Mouse (Mus musculus): ENCODE data around the gene Npffr2. TPM values are rescaled to one million over a fixed set of nuclear protein-coding genes. Genes with fewer than 3 reads are reported as not detected.

The Npffr2 gene
- polyA plus RNA-seq, 1 experiment: not detected

- Histone ChIP-seq H3K27ac (ENCODE audit: control insufficient read depth, insufficient read depth, low read depth, low read length, poor library complexity) (no peak overlapping the region), H3K4me1 (ENCODE audit: control insufficient read depth, insufficient read depth, low read length) (no peaks in the 10 kb centered on the region), H3K4me3 (replicated peaks; ENCODE audit: control insufficient read depth, low read depth, low read length) (no peak overlapping the region)
- no peak for TF ChIP-seq POLR2A (IDR thresholded peaks at IDR 0.05; ENCODE audit: borderline replicate concordance, control insufficient read depth, low read depth, low read length)
- no peak for TF ChIP-seq CTCF (IDR thresholded peaks at IDR 0.05; ENCODE audit: control insufficient read depth, insufficient read depth, low read length)
- WGBS: 78% methylated on average over 4 of the region's 4 CpGs
Measured at GRCm38 (mm10) chr5:89592301-89592700, 65.1 kb downstream of the Npffr2 start.

- no peak overlapping the region for H3K27ac ChIP-seq (ENCODE audit: control insufficient read depth, insufficient read depth, low read depth, low read length, poor library complexity)
- TF ChIP-seq POLR2A (IDR thresholded peaks at IDR 0.05; ENCODE audit: borderline replicate concordance, control insufficient read depth, low read depth, low read length) (no peak), CTCF (IDR thresholded peaks at IDR 0.05; ENCODE audit: control insufficient read depth, insufficient read depth, low read length) (no peak)
- WGBS: 66% methylated on average over 2 of the region's 2 CpGs
Measured at GRCm38 (mm10) chr5:89611322-89612015, 84.2 kb downstream of the Npffr2 start.

GRCm38 (mm10) chr5:89612262-89612661, 85.0 kb downstream of the Npffr2 start:
- H3K4me1 ChIP-seq (ENCODE audit: control insufficient read depth, insufficient read depth, low read length): no peaks in the 10 kb centered on the region
- no peak overlapping the region for H3K27ac ChIP-seq (ENCODE audit: control insufficient read depth, insufficient read depth, low read depth, low read length, poor library complexity)
- TF ChIP-seq CTCF (IDR thresholded peaks at IDR 0.05; ENCODE audit: control insufficient read depth, insufficient read depth, low read length) (no peak), POLR2A (IDR thresholded peaks at IDR 0.05; ENCODE audit: borderline replicate concordance, control insufficient read depth, low read depth, low read length) (no peak)
- H3K4me3 ChIP-seq (replicated peaks; ENCODE audit: control insufficient read depth, low read depth, low read length): no peak overlapping the region
- 60% methylated on average over 6 of the region's 6 CpGs for WGBS

More at GRCm38 (mm10) chr5:89611322-89612015, 84.2 kb downstream of the Npffr2 start:
- Histone ChIP-seq H3K4me3 (replicated peaks; ENCODE audit: control insufficient read depth, low read depth, low read length) (no peak overlapping the region), H3K4me1 (ENCODE audit: control insufficient read depth, insufficient read depth, low read length) (no peaks in the 10 kb centered on the region)

- Histone ChIP-seq H3K4me3 (replicated peaks; ENCODE audit: control insufficient read depth, low read depth, low read length) (no peak overlapping the region), H3K4me1 (ENCODE audit: control insufficient read depth, insufficient read depth, low read length) (no peaks in the 10 kb centered on the region), H3K27ac (ENCODE audit: control insufficient read depth, insufficient read depth, low read depth, low read length, poor library complexity) (no peak overlapping the region)
- WGBS: 65% methylated on average over 1 of the region's 1 CpGs
- TF ChIP-seq POLR2A (IDR thresholded peaks at IDR 0.05; ENCODE audit: borderline replicate concordance, control insufficient read depth, low read depth, low read length) (no peak), CTCF (IDR thresholded peaks at IDR 0.05; ENCODE audit: control insufficient read depth, insufficient read depth, low read length) (no peak)
Measured at GRCm38 (mm10) chr5:89631599-89631998, 104.4 kb downstream of the Npffr2 start.

Other genes with a start within 250 kb of the Npffr2 start
- 7.3 and 44.0 TPM in 2 replicates for gene Gc, start 69.5 kb upstream of the Npffr2 start, polyA plus RNA-seq (2011; ENCODE audit: insufficient read depth, insufficient read length, low replicate concordance, missing spikeins)

All from bone marrow, adult 2 months (tissue).